Mouse (Mus musculus): ENCODE results near the gene Lgalsl. TPM values are rescaled to one million over a fixed set of nuclear protein-coding genes. Genes with fewer than 3 reads are reported as not detected.

The Lgalsl gene
- polyA plus RNA-seq, 1 experiment from 2014 or later = 33.6 TPM

DNA sequence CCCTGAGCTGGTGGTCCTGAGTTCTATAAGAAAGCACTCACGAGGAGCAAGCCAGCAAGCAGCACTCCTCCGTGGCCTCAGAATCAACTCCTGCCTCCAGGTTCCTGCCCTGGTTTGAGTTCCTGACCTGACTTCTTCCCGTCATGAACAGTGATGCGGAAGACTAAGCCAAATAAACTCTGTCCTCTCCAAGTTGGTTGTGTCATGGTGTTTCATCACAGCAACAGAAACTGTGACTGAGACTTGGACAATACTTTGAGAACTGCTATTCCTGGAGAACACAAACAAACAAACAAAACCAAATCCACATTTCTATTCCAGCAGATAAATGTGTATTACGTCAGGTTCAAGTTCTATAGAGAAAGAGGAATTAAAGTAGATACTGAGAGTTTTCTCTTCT, 31.2 kb upstream of the Lgalsl start:
- no peaks in the 10 kb centered on the region for H3K9me3 ChIP-seq (replicated peaks; ENCODE audit: control insufficient read depth, low read length)
- no peaks in the 10 kb centered on the region for H3K36me3 ChIP-seq (ENCODE audit: control insufficient read depth, insufficient read depth, low read length)
- no peaks in the 10 kb centered on the region for H3K27me3 ChIP-seq (ENCODE audit: control insufficient read depth, insufficient read depth, low read length)
- no peak overlapping the region for H3K4me2 ChIP-seq (ENCODE audit: low read depth, low read length)
- H3K27ac ChIP-seq (ENCODE audit: low read length) = no peak overlapping the region
- WGBS = 82% methylated on average over 5 of the region's 5 CpGs
- no peak for ATAC-seq (ENCODE audit: insufficient read depth, low FRiP score)
- H3K4me3 ChIP-seq (replicated peaks; ENCODE audit: low read length) = no peak overlapping the region
- peaks cover 16% of the 10 kb centered on the region for H3K4me1 ChIP-seq (ENCODE audit: control insufficient read depth, insufficient read depth, low read length)
- no peak overlapping the region for H3K9ac ChIP-seq (ENCODE audit: low read length)

DNA sequence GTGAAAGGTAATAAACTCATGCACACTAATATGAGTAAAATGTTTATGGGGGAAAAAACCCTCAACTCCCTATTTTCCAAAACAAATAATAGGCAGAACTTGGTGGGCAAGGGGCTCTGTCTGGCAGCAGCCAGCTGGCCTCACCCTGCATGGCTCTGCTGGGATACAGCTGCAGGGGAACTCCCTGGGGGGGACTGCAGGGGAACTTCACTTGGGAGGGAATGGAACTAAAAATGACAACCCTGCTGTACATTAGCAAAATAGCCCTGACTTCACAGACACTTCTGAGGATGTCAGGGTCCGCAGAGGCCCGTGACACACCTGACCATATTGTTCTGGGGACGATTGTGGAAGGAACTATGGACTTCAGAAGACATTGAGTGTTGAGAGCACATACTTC, 29.5 kb upstream of the Lgalsl start:
- 87% methylated on average over 3 of the region's 3 CpGs for WGBS
- H3K4me1 ChIP-seq (ENCODE audit: control insufficient read depth, insufficient read depth, low read length) = peaks cover 16% of the 10 kb centered on the region
- no peak overlapping the region for H3K9ac ChIP-seq (ENCODE audit: low read length)
- no peaks in the 10 kb centered on the region for H3K9me3 ChIP-seq (replicated peaks; ENCODE audit: control insufficient read depth, low read length)
- H3K4me2 ChIP-seq (ENCODE audit: low read depth, low read length) = no peak overlapping the region
- H3K27ac ChIP-seq (ENCODE audit: low read length) = no peak overlapping the region
- no peaks in the 10 kb centered on the region for H3K27me3 ChIP-seq (ENCODE audit: control insufficient read depth, insufficient read depth, low read length)
- no peak overlapping the region for H3K4me3 ChIP-seq (replicated peaks; ENCODE audit: low read length)
- no peaks in the 10 kb centered on the region for H3K36me3 ChIP-seq (ENCODE audit: control insufficient read depth, insufficient read depth, low read length)
- ATAC-seq (ENCODE audit: insufficient read depth, low FRiP score) = no peak

DNA sequence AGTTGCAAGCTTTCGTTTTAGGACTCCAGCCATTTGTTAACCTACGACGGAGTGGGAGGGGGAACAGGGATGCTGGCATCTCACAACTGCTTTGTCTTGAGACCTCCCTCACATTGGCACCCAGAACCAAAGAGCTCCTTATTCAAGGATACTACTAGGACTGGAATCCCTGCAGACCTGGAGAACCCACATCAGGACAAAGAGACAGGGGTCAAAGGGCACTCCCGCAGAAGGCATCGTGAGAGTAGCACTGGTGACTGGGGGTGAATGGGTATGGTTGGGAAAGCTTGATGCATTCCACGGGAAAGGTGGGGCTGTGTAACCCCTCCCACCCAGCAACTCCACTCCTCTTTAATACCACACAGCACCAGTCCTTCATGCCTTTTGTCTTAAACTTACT, 29.0 kb upstream of the Lgalsl start:
- no peaks in the 10 kb centered on the region for H3K9me3 ChIP-seq (replicated peaks; ENCODE audit: control insufficient read depth, low read length)
- no peaks in the 10 kb centered on the region for H3K36me3 ChIP-seq (ENCODE audit: control insufficient read depth, insufficient read depth, low read length)
- peak overlapping the region; percentile 43 for H3K4me2 ChIP-seq (ENCODE audit: low read depth, low read length)
- H3K9ac ChIP-seq (ENCODE audit: low read length) = 0 out of 2 replicates have a peak overlapping the region, but pooled peaks have one; percentile 11
- no peak for ATAC-seq (ENCODE audit: insufficient read depth, low FRiP score)
- peak overlapping the region; percentile 95 for H3K27ac ChIP-seq (ENCODE audit: low read length)
- H3K27me3 ChIP-seq (ENCODE audit: control insufficient read depth, insufficient read depth, low read length) = no peaks in the 10 kb centered on the region
- peaks cover 16% of the 10 kb centered on the region for H3K4me1 ChIP-seq (ENCODE audit: control insufficient read depth, insufficient read depth, low read length)
- peak overlapping the region; percentile 20 for H3K4me3 ChIP-seq (replicated peaks; ENCODE audit: low read length)
- 34% methylated on average over 6 of the region's 6 CpGs for WGBS

DNA sequence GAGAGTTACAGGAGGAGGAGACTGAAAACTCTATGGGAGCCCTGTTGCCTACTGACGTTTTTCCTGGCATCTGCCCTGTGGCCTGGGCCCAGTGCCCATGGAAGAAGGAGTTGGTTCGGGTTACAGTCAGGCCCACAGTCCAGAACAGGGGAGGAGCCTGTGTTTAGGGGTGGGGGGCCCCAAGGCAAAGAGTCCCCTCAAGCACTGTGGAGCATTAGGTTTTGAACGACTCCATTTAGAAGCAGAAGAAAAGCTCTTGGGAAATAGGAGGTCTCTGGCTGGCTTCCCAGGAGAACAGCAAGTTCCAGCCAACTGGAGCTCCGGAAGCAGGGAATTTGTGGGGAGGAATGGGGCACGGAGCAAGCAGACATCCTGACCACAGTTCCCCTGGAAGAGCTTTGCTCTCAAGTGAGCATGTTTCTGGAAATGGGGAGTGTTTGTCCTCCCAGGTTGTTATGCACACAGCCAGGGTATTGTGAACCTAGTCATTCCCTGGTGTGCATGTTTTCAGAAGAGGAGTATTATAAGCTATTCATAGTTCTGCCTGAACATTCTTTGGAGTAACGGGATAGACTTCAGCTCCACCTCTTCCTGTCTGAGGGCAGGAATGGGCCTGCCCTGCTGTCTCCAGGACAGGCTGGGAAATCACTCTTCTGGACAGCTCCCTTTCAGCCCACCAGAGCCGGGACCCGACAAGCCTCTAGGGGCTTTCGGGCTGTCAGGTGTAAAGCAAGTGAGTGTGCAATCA, 28.2 kb upstream of the Lgalsl start:
- no peaks in the 10 kb centered on the region for H3K27me3 ChIP-seq (ENCODE audit: control insufficient read depth, insufficient read depth, low read length)
- H3K36me3 ChIP-seq (ENCODE audit: control insufficient read depth, insufficient read depth, low read length) = no peaks in the 10 kb centered on the region
- peaks cover 16% of the 10 kb centered on the region for H3K4me1 ChIP-seq (ENCODE audit: control insufficient read depth, insufficient read depth, low read length)
- H3K9me3 ChIP-seq (replicated peaks; ENCODE audit: control insufficient read depth, low read length) = no peaks in the 10 kb centered on the region
- peak; percentile 90 for ATAC-seq (ENCODE audit: insufficient read depth, low FRiP score)
- H3K4me2 ChIP-seq (ENCODE audit: low read depth, low read length) = peak overlapping the region; percentile 43
- peak overlapping the region; percentile 27; the same call in 1 of the 2 replicates for H3K9ac ChIP-seq (ENCODE audit: low read length)
- peak overlapping the region; percentile 95 for H3K27ac ChIP-seq (ENCODE audit: low read length)
- H3K4me3 ChIP-seq (replicated peaks; ENCODE audit: low read length) = peak overlapping the region; percentile 20
- WGBS = 9% methylated on average over 9 of the region's 9 CpGs

DNA sequence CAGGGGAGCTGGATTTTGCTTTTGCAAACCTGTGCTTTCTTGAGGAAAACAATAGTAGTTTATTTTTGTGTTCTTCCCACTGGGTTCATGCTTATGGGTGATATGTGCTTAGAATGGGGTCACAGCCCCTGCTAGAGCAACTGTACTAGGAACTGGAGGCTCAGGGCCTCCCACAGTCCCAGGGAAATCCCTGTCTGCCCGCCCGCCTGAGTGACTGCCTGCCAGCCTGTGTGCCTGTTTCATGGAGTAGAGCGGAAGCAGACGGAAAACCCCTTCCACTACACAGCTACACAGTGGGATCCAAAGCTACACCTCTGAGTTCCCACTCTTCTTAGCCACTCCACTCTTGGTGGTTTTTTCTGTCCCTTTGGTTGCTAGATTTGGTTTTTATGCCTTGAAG, 27.1 kb upstream of the Lgalsl start:
- ATAC-seq (ENCODE audit: insufficient read depth, low FRiP score) = no peak
- Histone ChIP-seq H3K36me3 (ENCODE audit: control insufficient read depth, insufficient read depth, low read length) (no peaks in the 10 kb centered on the region), H3K4me2 (ENCODE audit: low read depth, low read length) (no peak overlapping the region), H3K9me3 (replicated peaks; ENCODE audit: control insufficient read depth, low read length) (no peaks in the 10 kb centered on the region), H3K9ac (ENCODE audit: low read length) (no peak overlapping the region), H3K4me1 (ENCODE audit: control insufficient read depth, insufficient read depth, low read length) (peaks cover 16% of the 10 kb centered on the region), H3K27me3 (ENCODE audit: control insufficient read depth, insufficient read depth, low read length) (no peaks in the 10 kb centered on the region), H3K4me3 (replicated peaks; ENCODE audit: low read length) (no peak overlapping the region), H3K27ac (ENCODE audit: low read length) (peak overlapping the region; percentile 95)
- WGBS = 92% methylated on average over 4 of the region's 4 CpGs

DNA sequence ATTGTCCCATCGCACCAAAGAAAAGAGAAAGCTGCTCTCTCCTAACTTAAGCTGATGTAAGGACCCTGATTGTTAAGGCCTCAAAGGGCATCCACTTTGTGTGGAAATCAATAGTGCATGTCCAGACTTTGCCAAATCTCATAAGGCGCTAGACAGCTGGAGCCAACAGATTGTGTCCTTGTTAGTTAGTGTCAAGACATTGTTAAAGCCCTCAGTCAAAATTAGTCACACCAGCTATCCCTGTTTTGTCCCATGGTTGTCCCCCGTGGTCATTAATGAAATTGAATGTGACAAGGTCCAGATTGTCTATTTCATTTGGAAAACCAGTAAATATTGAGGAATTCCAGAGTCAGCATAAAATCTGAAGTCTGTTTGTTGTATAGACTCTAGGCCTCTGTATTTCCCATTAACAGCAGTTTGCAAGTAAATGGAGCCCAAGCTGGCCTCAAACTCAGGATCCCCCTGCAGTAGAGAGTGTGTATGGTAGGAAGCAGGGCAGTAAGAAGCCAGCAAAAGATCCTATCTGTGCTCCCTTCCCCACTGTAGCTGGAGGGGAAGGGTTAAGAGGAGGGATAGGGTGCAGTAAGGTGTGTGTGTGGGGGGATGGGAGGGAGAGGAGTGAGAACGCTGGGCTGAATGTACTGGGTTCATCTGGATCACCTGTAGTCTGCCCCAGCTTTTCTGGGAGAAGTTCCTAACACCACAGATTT, 23.3 kb upstream of the Lgalsl start:
- no peak for ATAC-seq (ENCODE audit: insufficient read depth, low FRiP score)
- Histone ChIP-seq H3K4me3 (replicated peaks; ENCODE audit: low read length) (no peak overlapping the region), H3K4me2 (ENCODE audit: low read depth, low read length) (no peak overlapping the region), H3K9ac (ENCODE audit: low read length) (no peak overlapping the region), H3K9me3 (replicated peaks; ENCODE audit: control insufficient read depth, low read length) (no peaks in the 10 kb centered on the region), H3K36me3 (ENCODE audit: control insufficient read depth, insufficient read depth, low read length) (no peaks in the 10 kb centered on the region), H3K27ac (ENCODE audit: low read length) (no peak overlapping the region), H3K4me1 (ENCODE audit: control insufficient read depth, insufficient read depth, low read length) (peaks cover 6% of the 10 kb centered on the region), H3K27me3 (ENCODE audit: control insufficient read depth, insufficient read depth, low read length) (no peaks in the 10 kb centered on the region)
- 78% methylated on average over 4 of the region's 4 CpGs for WGBS

DNA sequence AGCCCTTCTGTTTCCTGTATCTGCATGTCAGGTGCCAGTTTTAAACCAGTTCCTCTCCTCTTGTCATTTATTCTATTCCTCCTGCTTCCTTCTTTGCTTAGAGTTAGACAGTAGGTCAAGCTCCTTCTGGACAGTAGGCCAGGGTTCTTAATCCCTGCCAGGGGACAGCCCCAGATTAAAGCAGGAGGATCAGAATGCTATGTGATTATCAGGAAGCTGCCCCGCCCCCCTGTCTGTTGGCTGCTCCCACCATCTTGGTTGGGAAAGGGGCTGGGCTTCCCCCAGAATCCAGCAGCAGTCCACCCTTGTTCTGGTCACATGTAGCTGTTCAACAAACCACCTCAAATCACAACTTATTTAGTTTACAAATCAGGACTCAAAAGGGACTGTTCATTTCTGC, 19.3 kb upstream of the Lgalsl start:
- WGBS = 81% methylated on average over 1 of the region's 1 CpGs
- H3K9ac ChIP-seq (ENCODE audit: low read length) = no peak overlapping the region
- no peaks in the 10 kb centered on the region for H3K4me1 ChIP-seq (ENCODE audit: control insufficient read depth, insufficient read depth, low read length)
- no peaks in the 10 kb centered on the region for H3K9me3 ChIP-seq (replicated peaks; ENCODE audit: control insufficient read depth, low read length)
- H3K4me3 ChIP-seq (replicated peaks; ENCODE audit: low read length) = no peak overlapping the region
- no peaks in the 10 kb centered on the region for H3K27me3 ChIP-seq (ENCODE audit: control insufficient read depth, insufficient read depth, low read length)
- no peak for ATAC-seq (ENCODE audit: insufficient read depth, low FRiP score)
- no peaks in the 10 kb centered on the region for H3K36me3 ChIP-seq (ENCODE audit: control insufficient read depth, insufficient read depth, low read length)
- H3K27ac ChIP-seq (ENCODE audit: low read length) = no peak overlapping the region
- no peak overlapping the region for H3K4me2 ChIP-seq (ENCODE audit: low read depth, low read length)

DNA sequence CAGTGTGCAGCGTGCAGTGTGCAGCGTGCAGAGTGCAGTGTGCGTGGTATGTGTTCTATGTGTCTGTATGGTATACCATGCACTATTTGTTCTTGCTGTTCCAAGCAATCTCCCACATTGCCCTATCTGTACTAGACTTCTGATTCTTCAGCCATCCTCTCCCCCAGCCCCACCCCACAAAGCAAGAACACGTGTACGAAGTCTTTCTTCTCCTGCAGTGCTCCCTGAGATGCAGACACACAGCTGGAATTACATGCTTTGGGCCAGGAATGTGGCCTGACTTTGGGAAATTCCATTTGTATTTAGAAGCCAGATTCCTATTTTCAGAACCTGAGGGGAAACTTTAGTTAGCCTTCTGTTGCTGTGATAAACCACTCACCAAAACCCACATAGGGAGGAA, 18.5 kb upstream of the Lgalsl start:
- Histone ChIP-seq H3K27me3 (ENCODE audit: control insufficient read depth, insufficient read depth, low read length) (no peaks in the 10 kb centered on the region), H3K9me3 (replicated peaks; ENCODE audit: control insufficient read depth, low read length) (no peaks in the 10 kb centered on the region), H3K4me2 (ENCODE audit: low read depth, low read length) (no peak overlapping the region), H3K36me3 (ENCODE audit: control insufficient read depth, insufficient read depth, low read length) (no peaks in the 10 kb centered on the region), H3K4me3 (replicated peaks; ENCODE audit: low read length) (no peak overlapping the region), H3K9ac (ENCODE audit: low read length) (no peak overlapping the region), H3K4me1 (ENCODE audit: control insufficient read depth, insufficient read depth, low read length) (no peaks in the 10 kb centered on the region), H3K27ac (ENCODE audit: low read length) (no peak overlapping the region)
- ATAC-seq (ENCODE audit: insufficient read depth, low FRiP score) = no peak
- 63% methylated on average over 5 of the region's 5 CpGs for WGBS

DNA sequence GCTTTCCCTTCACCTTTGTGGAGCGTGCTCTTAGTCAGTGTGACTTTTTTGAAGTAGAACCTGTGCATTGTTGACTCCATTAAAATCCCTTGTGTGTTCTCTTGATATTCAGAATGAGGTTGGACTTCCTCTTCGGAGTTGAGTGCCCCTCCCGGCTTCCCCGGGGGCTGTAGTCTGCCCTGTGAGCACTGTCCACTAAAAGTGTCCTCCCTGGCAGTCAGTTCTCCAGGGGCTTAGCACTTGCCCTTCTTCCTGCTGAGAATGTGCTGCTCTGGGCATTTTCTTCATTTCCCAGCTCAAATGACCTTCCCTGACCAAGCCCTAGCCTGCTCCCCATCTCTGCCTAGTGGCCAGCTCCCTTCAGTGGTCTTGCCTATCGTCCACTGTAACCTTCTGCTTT, 6.5 kb upstream of the Lgalsl start:
- Histone ChIP-seq H3K4me3 (replicated peaks; ENCODE audit: low read length) (no peak overlapping the region), H3K27me3 (ENCODE audit: control insufficient read depth, insufficient read depth, low read length) (no peaks in the 10 kb centered on the region), H3K9me3 (replicated peaks; ENCODE audit: control insufficient read depth, low read length) (no peaks in the 10 kb centered on the region), H3K36me3 (ENCODE audit: control insufficient read depth, insufficient read depth, low read length) (no peaks in the 10 kb centered on the region), H3K9ac (ENCODE audit: low read length) (no peak overlapping the region), H3K4me2 (ENCODE audit: low read depth, low read length) (no peak overlapping the region), H3K4me1 (ENCODE audit: control insufficient read depth, insufficient read depth, low read length) (no peaks in the 10 kb centered on the region), H3K27ac (ENCODE audit: low read length) (no peak overlapping the region)
- ATAC-seq (ENCODE audit: insufficient read depth, low FRiP score) = no peak
- 76% methylated on average over 5 of the region's 5 CpGs for WGBS

Measured in stomach, embryonic 16.5 days (tissue).